Mouse (Mus musculus) heart, adult 18-20 months (tissue): ENCODE results near the gene Trmt1. TPM values are rescaled to one million over a fixed set of nuclear protein-coding genes. Genes with fewer than 3 reads are reported as not detected.

Source experiments
- DNase-seq, 2 experiments: peaks; one replicate each; pipeline ENCODE4 v3.0.0; 2021 to 2022; ENCODE audit warnings: mixed read lengths in 1 of 2
- total RNA-seq, 2 experiments: library from RNA; stranded (reverse); gene quantifications; 2 replicates each; pipeline ENCODE4 v1.2.3; 2021

The Trmt1 gene
- total RNA-seq, 2 experiments from 2014 or later, result 34.2 to 45.1 TPM

- peak in 1 of 2 experiments; percentile 43 for DNase-seq
Observed at GRCm38 (mm10) chr8:84731371-84732177, 45.5 kb downstream of the Trmt1 start.

DNA sequence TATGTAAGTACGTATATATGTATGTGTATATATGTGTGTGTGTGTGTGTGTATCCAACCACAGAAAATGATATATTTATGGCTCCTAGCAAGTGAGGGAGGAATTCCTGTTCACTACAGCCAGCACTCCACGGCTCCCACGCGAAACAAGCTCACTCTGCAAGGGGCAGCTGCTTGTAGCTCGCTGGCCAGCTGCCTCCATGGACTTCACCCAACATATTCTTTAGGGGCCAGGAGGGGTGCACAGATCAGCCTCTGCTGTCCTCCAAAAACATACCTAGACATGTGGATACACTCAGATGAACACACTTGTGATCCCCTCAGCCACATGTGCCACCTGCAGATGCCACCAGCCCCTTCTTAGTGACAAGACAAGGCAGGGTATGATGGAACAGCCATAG, 46.4 kb downstream of the Trmt1 start:
- peak in 1 of 2 experiments; percentile 48 for DNase-seq

- peak in 1 of 2 experiments; percentile 47 for DNase-seq
Observed at GRCm38 (mm10) chr8:84732996-84733395, 46.9 kb downstream of the Trmt1 start.

- DNase-seq, result peak in 1 of 2 experiments; percentile 40
Observed at GRCm38 (mm10) chr8:84733959-84734358, 47.9 kb downstream of the Trmt1 start.

GRCm38 (mm10) chr8:84734680-84735079, 48.6 kb downstream of the Trmt1 start:
- DNase-seq, result no peak

DNA sequence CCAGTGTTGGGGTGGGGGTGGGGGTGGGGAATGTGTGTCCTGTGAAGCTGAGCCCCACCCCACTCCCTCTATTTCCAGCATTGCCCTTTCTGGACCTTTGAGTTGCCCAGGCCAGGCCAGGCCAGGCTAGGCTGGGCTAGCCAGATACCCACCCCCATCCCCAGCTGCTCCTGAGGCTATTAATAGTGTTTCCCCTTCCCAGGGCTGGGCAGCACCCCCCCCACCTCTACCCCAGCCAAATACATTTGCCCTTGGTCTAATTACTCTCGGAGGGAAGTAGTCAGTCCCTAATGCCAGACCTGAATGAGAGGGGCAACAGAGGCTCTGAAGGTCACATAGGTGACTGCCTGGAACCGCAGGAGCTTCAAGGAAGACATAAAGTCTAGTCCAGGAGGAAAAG, 49.5 kb downstream of the Trmt1 start:
- DNase-seq, result peak; percentile 50 to 71

DNA sequence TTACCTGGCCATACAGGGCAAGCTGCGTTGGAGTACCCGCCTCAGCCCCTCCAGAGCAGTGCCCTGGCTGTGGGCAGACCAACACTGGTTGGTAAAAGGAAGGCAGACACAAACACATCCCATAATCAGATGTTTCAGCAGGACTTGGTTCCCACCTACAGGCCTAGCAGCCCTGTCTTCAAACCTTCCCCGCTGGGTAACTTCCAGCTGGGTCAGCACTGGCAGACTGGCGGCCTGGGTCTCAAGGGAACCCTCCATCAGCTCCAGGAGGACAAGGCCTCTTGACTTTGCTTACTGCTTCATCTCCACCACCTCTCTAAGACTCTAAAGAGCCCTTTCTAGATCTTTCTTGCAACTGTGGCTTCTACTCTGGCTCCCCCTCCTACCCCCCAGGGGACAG, 50.4 kb downstream of the Trmt1 start:
- DNase-seq, result no peak

DNA sequence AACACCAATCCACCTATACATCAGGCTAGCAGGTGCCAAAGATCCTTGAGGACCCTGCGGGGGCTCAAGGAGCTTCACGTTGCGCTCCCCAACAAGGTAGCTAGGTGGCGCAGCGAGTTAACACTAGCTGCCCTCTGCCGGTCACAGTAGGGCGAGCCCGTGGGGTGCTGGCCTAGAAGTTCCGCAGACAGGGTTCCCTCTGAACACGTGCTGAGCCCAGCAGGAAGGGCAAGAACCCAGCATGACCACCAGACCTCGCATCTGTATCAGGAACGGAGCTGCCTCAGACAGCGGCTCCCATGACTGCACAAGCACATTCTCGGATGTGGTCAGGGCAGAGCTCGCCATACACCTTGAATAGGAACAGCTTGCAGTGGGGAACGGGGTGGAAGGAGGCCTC, 51.5 kb downstream of the Trmt1 start:
- peak; percentile 88 to 89 for DNase-seq

GRCm38 (mm10) chr8:84738266-84738665, 52.2 kb downstream of the Trmt1 start:
- DNase-seq, result no peak

DNA sequence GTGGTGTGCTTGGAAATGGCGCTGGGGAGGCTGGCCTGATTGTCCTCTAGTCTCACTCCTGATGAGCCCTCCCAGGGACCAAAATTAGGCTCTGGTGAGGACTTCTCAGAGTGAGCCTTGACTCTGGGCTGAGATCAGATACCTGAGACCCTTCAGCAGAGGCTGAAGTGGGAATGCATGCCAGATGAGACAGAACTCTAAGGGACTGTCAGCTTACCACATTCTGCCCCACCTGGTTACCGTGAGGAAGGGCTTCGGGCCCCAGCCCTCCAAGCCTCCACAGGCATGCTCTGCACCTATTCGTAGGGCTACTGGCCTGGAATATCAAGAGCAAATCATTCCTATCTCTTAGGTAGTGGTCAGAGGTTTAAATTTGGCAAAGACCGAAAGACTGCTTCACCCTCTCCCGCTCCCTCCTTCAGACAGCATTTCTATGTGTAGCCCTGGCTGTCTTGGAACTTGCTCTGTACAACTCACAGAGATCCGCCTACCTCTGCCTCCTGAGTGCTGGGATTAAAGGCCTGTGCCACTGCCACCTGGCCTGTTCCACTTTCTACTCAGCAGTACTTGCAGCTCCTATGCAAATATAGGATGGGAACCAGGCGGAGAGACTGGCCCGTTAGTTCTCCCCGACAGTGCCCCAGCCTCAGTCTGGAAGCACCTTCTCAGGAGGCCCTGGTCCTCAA, 52.8 kb downstream of the Trmt1 start:
- no peak for DNase-seq

DNA sequence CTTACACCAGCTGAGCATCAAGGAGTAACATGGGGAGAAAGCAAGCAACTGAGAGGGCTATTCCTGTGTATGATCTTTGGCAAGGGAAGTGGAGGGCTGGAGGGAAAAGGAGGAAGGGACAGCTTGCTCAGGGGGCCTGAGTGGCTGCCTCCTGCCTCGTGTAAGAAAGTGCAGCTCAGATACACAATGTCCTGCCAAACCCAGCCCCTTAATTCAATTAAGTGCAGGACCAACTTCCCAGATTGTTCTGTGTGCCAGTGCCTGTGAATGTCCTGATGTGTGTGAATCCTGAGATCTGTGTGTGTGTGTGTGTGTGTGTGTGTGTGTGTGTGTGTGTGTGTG, 53.3 kb downstream of the Trmt1 start:
- no peak for DNase-seq

- DNase-seq, result no peak
Observed at GRCm38 (mm10) chr8:84740895-84741843, 55.1 kb downstream of the Trmt1 start.

GRCm38 (mm10) chr8:84742171-84743053, 56.3 kb downstream of the Trmt1 start:
- DNase-seq, result peak; percentile 54 to 80

DNA sequence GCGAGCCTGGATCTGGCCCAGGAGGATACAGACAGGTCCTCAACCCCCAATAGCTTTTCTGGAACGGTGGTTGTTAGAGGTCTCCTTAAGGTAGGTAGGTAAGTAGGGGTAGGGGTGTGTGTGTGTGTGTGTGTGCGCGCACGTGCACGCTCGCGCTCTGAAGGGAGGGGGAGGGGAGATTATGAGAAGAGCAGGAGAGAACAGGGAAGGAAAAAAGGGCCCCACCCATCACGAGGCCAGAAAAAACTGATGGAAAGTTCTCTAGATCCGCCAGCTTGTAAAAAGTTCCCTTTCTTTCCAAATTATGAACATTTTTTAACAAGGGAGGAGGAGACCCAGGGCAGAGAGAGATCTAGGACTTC, 56.9 kb downstream of the Trmt1 start:
- DNase-seq, result peak; percentile 72 to 73

GRCm38 (mm10) chr8:84743517-84744420, 57.7 kb downstream of the Trmt1 start:
- DNase-seq, result peak; percentile 84 to 87

DNA sequence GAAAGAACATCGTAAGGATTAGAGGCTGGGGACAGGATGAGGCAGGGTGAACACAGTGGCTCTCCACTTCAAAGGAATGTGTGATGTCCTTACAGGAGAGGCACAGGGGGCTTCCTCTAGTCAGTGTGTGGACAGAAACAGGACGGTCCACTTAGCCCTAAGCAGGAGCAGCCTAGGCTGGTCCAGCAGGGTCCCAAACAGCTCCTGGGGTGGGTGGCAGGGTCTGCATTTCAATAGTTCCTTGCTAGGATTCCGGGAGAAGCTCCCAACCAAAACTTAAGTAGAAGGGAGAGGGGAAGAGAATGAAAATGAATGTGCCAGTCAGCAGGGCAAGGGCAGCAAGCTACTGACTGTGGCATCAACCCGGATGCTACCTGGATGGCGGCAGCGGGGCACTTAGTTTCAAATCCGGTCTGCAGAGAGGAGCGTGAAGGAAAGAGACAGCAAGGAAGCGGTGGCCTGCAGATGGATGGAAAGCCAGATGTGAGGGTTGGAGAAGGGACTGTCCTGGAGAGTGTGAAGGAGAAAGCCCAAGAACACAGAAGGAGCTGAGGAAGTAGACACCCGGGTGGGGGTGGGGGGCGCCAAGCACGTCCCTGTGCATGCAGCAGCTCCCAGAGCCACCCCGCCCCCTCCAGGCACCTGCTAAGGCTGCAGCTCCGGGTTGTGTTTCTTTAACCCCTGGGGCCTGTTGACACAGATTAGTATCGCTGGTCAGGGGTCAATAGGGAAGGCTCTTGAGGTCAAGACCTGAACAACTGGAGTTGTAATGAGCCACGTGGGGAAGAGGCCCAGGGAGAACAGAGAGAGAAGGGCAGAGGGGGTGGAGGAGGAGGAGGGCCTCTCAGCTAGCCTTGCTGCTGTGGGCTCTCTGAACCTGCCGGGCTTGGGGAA, 59.2 kb downstream of the Trmt1 start:
- no peak for DNase-seq
